Mouse (Mus musculus): Measurements from ENCODE around the gene Bub3. TPM values are rescaled to one million over a fixed set of nuclear protein-coding genes. Genes with fewer than 3 reads are reported as not detected.

Bub3 gene
- polyA plus RNA-seq, 1 experiment from 2014 or later, result 235 TPM

DNA sequence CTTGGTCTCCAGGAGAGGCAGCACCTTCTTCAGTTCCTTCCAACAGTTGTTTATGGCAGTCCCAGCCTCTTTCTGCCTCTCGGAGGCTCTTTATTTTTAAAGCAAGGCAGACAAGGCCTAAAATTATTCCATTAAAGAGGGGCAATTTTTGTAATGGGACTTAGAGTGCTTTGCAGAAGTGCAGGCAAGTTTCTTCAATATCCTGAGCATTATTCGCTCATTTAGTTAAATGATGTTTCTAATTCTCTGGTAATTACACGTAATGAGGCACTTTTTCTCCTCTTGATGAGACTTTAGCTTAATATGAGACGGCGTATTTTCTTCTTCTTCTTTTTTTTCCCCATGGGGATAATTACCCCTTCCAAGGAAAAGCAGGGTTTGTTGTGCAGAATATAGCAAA, 25.5 kb downstream of the Bub3 start:
- DNase-seq (ENCODE audit: low spot score) (no peak), ATAC-seq (replicated peaks; ENCODE audit: low FRiP score, low TSS enrichment, low read depth) (no peak)
- H3K9ac ChIP-seq (ENCODE audit: low read length), result no peak overlapping the region
- WGBS, result 85% methylated on average over 5 of the region's 5 CpGs
- H3K4me2 ChIP-seq (ENCODE audit: low read length), result no peak overlapping the region
- H3K4me1 ChIP-seq (replicated peaks; ENCODE audit: control insufficient read depth, insufficient read depth, low read length), result no peaks in the 10 kb centered on the region
- H3K36me3 ChIP-seq (ENCODE audit: control insufficient read depth, insufficient read depth, low read length), result no peaks in the 10 kb centered on the region
- H3K4me3 ChIP-seq (ENCODE audit: low read depth, low read length), result no peak overlapping the region
- H3K9me3 ChIP-seq (ENCODE audit: control insufficient read depth, low read length), result no peaks in the 10 kb centered on the region
- H3K27me3 ChIP-seq (replicated peaks; ENCODE audit: control insufficient read depth, insufficient read depth, low read length), result no peaks in the 10 kb centered on the region
- H3K27ac ChIP-seq (ENCODE audit: low read depth), result no peak overlapping the region

- Histone ChIP-seq H3K4me1 (replicated peaks; ENCODE audit: control insufficient read depth, insufficient read depth, low read length) (no peaks in the 10 kb centered on the region), H3K4me2 (ENCODE audit: low read length) (no peak overlapping the region), H3K27me3 (replicated peaks; ENCODE audit: control insufficient read depth, insufficient read depth, low read length) (no peaks in the 10 kb centered on the region), H3K9me3 (ENCODE audit: control insufficient read depth, low read length) (no peaks in the 10 kb centered on the region), H3K4me3 (ENCODE audit: low read depth, low read length) (no peak overlapping the region), H3K9ac (ENCODE audit: low read length) (no peak overlapping the region), H3K36me3 (ENCODE audit: control insufficient read depth, insufficient read depth, low read length) (no peaks in the 10 kb centered on the region), H3K27ac (ENCODE audit: low read depth) (no peak overlapping the region)
- 17% methylated on average over 12 of the region's 12 CpGs for WGBS
- ATAC-seq (replicated peaks; ENCODE audit: low FRiP score, low TSS enrichment, low read depth) (no peak), DNase-seq (ENCODE audit: low spot score) (no peak)
Measured at GRCm38 (mm10) chr7:131597779-131598482, 37.9 kb downstream of the Bub3 start.

- Histone ChIP-seq H3K36me3 (ENCODE audit: control insufficient read depth, insufficient read depth, low read length) (no peaks in the 10 kb centered on the region), H3K9ac (ENCODE audit: low read length) (no peak overlapping the region), H3K27ac (ENCODE audit: low read depth) (no peak overlapping the region), H3K4me3 (ENCODE audit: low read depth, low read length) (no peak overlapping the region), H3K9me3 (ENCODE audit: control insufficient read depth, low read length) (no peaks in the 10 kb centered on the region), H3K4me1 (replicated peaks; ENCODE audit: control insufficient read depth, insufficient read depth, low read length) (no peaks in the 10 kb centered on the region), H3K4me2 (ENCODE audit: low read length) (no peak overlapping the region), H3K27me3 (replicated peaks; ENCODE audit: control insufficient read depth, insufficient read depth, low read length) (no peaks in the 10 kb centered on the region)
- 3% methylated on average over 5 of the region's 5 CpGs for WGBS
- peak; percentile 73 for DNase-seq (ENCODE audit: low spot score)
- ATAC-seq (replicated peaks; ENCODE audit: low FRiP score, low TSS enrichment, low read depth), result no peak
Measured at GRCm38 (mm10) chr7:131598483-131598824, 38.4 kb downstream of the Bub3 start.

DNA sequence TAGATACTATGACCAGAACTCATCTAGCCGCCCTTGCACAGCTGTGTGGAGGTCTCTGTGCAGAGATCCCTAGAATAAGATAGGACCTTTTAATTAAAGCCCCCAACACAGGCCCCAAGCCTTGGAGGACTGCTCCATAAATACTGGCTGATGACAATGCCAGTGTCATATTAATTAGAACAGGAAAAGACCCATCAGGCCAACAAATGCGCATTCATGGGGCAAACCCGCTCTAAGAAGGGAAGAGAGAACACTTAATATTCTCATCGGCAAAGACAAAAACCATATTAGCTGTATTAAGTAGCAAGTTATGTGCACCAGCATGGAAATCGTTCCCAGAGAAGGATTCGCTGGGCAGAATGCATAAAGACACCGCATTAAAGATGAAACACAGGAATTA, 42.1 kb downstream of the Bub3 start:
- no peaks in the 10 kb centered on the region for H3K36me3 ChIP-seq (ENCODE audit: control insufficient read depth, insufficient read depth, low read length)
- WGBS, result 72% methylated on average over 7 of the region's 7 CpGs
- ATAC-seq (replicated peaks; ENCODE audit: low FRiP score, low TSS enrichment, low read depth) (no peak), DNase-seq (ENCODE audit: low spot score) (no peak)
- H3K9ac ChIP-seq (ENCODE audit: low read length), result no peak overlapping the region
- H3K9me3 ChIP-seq (ENCODE audit: control insufficient read depth, low read length), result no peaks in the 10 kb centered on the region
- H3K4me1 ChIP-seq (replicated peaks; ENCODE audit: control insufficient read depth, insufficient read depth, low read length), result no peaks in the 10 kb centered on the region
- H3K4me3 ChIP-seq (ENCODE audit: low read depth, low read length), result no peak overlapping the region
- no peak overlapping the region for H3K4me2 ChIP-seq (ENCODE audit: low read length)
- no peak overlapping the region for H3K27ac ChIP-seq (ENCODE audit: low read depth)
- no peaks in the 10 kb centered on the region for H3K27me3 ChIP-seq (replicated peaks; ENCODE audit: control insufficient read depth, insufficient read depth, low read length)

DNA sequence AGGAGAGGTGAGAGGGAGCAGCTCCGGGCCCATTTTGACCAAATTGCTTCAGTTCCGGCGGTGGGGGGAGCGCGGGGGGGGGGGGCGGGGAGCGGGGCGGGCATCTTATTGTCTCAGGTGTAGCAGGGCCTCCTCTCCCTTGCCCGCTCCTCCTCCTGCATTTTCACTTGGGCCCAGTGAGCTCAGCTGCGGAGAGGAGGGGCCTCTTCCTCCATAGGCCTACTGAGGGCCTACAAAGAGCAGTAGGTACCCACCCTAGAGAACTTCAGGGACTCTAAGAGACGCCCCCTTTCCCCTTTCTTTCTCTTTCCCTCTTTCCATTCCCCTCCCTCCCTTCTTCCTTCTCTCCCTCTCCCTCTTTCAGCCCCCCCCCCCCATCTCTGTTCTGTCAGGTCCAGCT, 43.2 kb downstream of the Bub3 start:
- H3K27me3 ChIP-seq (replicated peaks; ENCODE audit: control insufficient read depth, insufficient read depth, low read length), result no peaks in the 10 kb centered on the region
- ATAC-seq (replicated peaks; ENCODE audit: low FRiP score, low TSS enrichment, low read depth) (no peak), DNase-seq (ENCODE audit: low spot score) (no peak)
- no peak overlapping the region for H3K27ac ChIP-seq (ENCODE audit: low read depth)
- WGBS, result 5% methylated on average over 10 of the region's 11 CpGs
- no peaks in the 10 kb centered on the region for H3K4me1 ChIP-seq (replicated peaks; ENCODE audit: control insufficient read depth, insufficient read depth, low read length)
- H3K4me3 ChIP-seq (ENCODE audit: low read depth, low read length), result no peak overlapping the region
- H3K9me3 ChIP-seq (ENCODE audit: control insufficient read depth, low read length), result no peaks in the 10 kb centered on the region
- no peaks in the 10 kb centered on the region for H3K36me3 ChIP-seq (ENCODE audit: control insufficient read depth, insufficient read depth, low read length)
- no peak overlapping the region for H3K4me2 ChIP-seq (ENCODE audit: low read length)
- H3K9ac ChIP-seq (ENCODE audit: low read length), result no peak overlapping the region

DNA sequence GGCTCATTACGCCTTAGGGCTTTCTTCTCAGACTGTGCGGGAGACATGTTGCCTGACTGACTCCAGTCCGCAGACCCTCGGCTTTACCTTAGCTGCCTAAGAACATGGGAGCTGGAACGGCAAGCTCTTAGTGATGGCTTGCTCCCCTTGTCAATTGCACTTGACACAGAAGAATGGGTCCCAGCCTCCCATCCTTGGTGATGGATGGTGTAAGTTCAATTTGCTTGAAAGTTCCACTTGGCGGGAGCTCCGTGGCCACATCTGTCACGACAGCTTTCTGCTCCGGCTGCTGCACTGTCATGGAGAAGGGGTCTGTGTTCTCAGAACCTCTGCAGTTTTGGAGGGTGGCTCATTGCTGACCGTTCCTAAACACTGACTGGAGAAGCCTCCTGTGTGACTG, 44.9 kb downstream of the Bub3 start:
- H3K9me3 ChIP-seq (ENCODE audit: control insufficient read depth, low read length), result no peaks in the 10 kb centered on the region
- 86% methylated on average over 10 of the region's 10 CpGs for WGBS
- no peak overlapping the region for H3K4me2 ChIP-seq (ENCODE audit: low read length)
- no peak for DNase-seq (ENCODE audit: low spot score)
- no peak overlapping the region for H3K27ac ChIP-seq (ENCODE audit: low read depth)
- H3K4me3 ChIP-seq (ENCODE audit: low read depth, low read length), result no peak overlapping the region
- ATAC-seq (replicated peaks; ENCODE audit: low FRiP score, low TSS enrichment, low read depth), result no peak
- H3K4me1 ChIP-seq (replicated peaks; ENCODE audit: control insufficient read depth, insufficient read depth, low read length), result no peaks in the 10 kb centered on the region
- no peaks in the 10 kb centered on the region for H3K27me3 ChIP-seq (replicated peaks; ENCODE audit: control insufficient read depth, insufficient read depth, low read length)
- no peaks in the 10 kb centered on the region for H3K36me3 ChIP-seq (ENCODE audit: control insufficient read depth, insufficient read depth, low read length)
- H3K9ac ChIP-seq (ENCODE audit: low read length), result no peak overlapping the region

DNA sequence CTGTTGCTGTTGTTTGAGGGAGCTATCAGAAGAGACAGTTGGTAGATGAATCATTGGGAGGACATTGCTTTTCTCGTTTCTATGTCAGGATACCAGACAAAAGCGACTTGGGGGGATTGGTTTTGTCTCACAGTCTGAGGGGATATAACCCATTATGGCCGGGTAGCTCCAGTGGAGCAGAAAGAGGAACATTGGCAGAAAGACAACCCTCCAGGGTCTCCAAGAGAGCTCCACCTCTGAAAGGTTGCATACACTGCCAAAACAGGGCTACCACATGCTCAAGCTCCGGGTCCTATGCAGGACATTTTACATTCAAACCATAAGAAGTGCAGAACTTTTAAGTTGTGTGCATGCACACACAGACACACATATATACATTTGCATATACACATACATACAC, 45.5 kb downstream of the Bub3 start:
- 77% methylated on average over 4 of the region's 4 CpGs for WGBS
- ATAC-seq (replicated peaks; ENCODE audit: low FRiP score, low TSS enrichment, low read depth), result no peak

DNA sequence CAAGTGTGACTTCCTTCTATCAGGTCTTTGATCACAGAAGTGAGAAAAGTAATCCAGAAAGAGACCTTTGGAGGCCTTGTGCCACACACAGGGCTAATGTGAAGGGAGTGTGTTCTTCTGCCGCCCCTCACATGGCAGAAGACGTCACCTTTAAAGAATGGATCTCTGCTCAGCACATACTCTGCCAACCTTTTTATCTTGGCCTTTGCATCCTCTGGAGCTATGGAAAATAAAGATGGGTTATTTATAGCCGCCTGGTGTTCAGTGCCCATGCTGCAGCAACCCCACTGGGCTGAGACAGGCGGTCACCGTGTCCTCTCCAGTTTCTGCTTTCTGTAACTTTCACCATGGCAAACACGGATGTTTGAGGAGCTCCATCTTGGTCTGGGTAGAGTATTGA, 48.0 kb downstream of the Bub3 start:
- no peak overlapping the region for H3K27ac ChIP-seq (ENCODE audit: low read depth)
- no peaks in the 10 kb centered on the region for H3K4me1 ChIP-seq (replicated peaks; ENCODE audit: control insufficient read depth, insufficient read depth, low read length)
- H3K9ac ChIP-seq (ENCODE audit: low read length), result no peak overlapping the region
- H3K4me2 ChIP-seq (ENCODE audit: low read length), result no peak overlapping the region
- no peaks in the 10 kb centered on the region for H3K9me3 ChIP-seq (ENCODE audit: control insufficient read depth, low read length)
- no peaks in the 10 kb centered on the region for H3K27me3 ChIP-seq (replicated peaks; ENCODE audit: control insufficient read depth, insufficient read depth, low read length)
- DNase-seq (ENCODE audit: low spot score) (no peak), ATAC-seq (replicated peaks; ENCODE audit: low FRiP score, low TSS enrichment, low read depth) (no peak)
- WGBS, result 92% methylated on average over 6 of the region's 6 CpGs
- H3K36me3 ChIP-seq (ENCODE audit: control insufficient read depth, insufficient read depth, low read length), result no peaks in the 10 kb centered on the region
- H3K4me3 ChIP-seq (ENCODE audit: low read depth, low read length), result no peak overlapping the region

More for the DNA sequence above, 45.5 kb downstream of the Bub3 start:
- Histone ChIP-seq H3K36me3 (ENCODE audit: control insufficient read depth, insufficient read depth, low read length) (no peaks in the 10 kb centered on the region), H3K4me2 (ENCODE audit: low read length) (no peak overlapping the region), H3K9ac (ENCODE audit: low read length) (no peak overlapping the region), H3K4me1 (replicated peaks; ENCODE audit: control insufficient read depth, insufficient read depth, low read length) (no peaks in the 10 kb centered on the region), H3K27me3 (replicated peaks; ENCODE audit: control insufficient read depth, insufficient read depth, low read length) (no peaks in the 10 kb centered on the region), H3K9me3 (ENCODE audit: control insufficient read depth, low read length) (no peaks in the 10 kb centered on the region), H3K27ac (ENCODE audit: low read depth) (no peak overlapping the region), H3K4me3 (ENCODE audit: low read depth, low read length) (no peak overlapping the region)
- no peak for DNase-seq (ENCODE audit: low spot score)

DNA sequence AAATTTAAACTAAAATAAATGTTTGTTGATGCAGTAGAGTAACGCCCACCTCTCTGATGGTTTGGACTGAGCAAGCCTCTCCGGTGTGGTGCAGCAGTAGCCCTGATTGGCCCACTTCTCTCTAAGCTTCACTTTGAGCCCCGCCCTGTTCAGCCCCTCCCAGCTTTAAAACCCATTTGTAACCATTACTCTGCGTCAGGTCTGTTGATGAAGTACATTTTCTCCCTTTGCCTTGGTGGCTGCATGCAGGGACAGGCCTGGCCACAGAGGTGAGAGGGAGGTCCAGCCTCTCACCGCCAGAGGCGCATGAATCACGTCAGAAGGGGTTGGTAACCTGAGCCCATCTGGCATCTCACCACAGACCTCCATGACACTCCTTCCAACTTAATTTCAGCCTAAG, 49.7 kb downstream of the Bub3 start:
- Histone ChIP-seq H3K27ac (ENCODE audit: low read depth) (no peak overlapping the region), H3K4me1 (replicated peaks; ENCODE audit: control insufficient read depth, insufficient read depth, low read length) (no peaks in the 10 kb centered on the region), H3K9me3 (ENCODE audit: control insufficient read depth, low read length) (no peaks in the 10 kb centered on the region), H3K9ac (ENCODE audit: low read length) (no peak overlapping the region), H3K4me3 (ENCODE audit: low read depth, low read length) (no peak overlapping the region), H3K27me3 (replicated peaks; ENCODE audit: control insufficient read depth, insufficient read depth, low read length) (no peaks in the 10 kb centered on the region), H3K4me2 (ENCODE audit: low read length) (no peak overlapping the region), H3K36me3 (ENCODE audit: control insufficient read depth, insufficient read depth, low read length) (no peaks in the 10 kb centered on the region)
- WGBS, result 15% methylated on average over 7 of the region's 7 CpGs
- DNase-seq (ENCODE audit: low spot score), result no peak
- ATAC-seq (replicated peaks; ENCODE audit: low FRiP score, low TSS enrichment, low read depth), result no peak
